Mouse (Mus musculus): ENCODE results near the gene Eml1. TPM values are rescaled to one million over a fixed set of nuclear protein-coding genes. Genes with fewer than 3 reads are reported as not detected.

The Eml1 gene
- polyA plus RNA-seq, 1 experiment from 2014 or later, result 56.5 TPM

DNA sequence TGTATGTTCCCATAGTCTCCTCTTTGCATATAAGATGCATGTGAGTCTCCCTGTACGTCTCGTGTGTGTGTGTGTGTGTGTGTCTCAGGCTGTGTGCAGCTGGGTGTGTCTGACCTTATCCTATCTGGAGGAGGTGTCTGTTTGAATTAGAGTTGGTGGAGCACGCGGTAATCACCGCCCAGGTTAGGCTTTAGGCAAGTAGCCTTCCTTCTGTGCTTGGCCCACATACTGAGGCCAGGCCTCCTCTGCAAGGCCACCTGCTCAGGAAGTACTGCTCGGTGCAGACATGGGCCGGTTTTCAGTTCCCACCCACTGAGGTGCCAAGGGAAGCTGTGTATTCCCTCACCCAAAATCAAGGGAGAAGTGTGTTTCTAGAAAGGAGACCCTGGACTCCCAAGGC lies 4.9 kb upstream of the Eml1 start:
- Histone ChIP-seq H3K9ac (ENCODE audit: low read depth, low read length) (no peak overlapping the region), H3K4me3 (ENCODE audit: low read length) (no peak overlapping the region), H3K36me3 (ENCODE audit: control insufficient read depth, insufficient read depth, low read length) (no peaks in the 10 kb centered on the region), H3K4me2 (replicated peaks; ENCODE audit: low read depth, low read length) (no peak overlapping the region), H3K9me3 (ENCODE audit: control insufficient read depth, low read length) (no peaks in the 10 kb centered on the region), H3K4me1 (ENCODE audit: control insufficient read depth, insufficient read depth, low read length) (peaks cover 15% of the 10 kb centered on the region; the same call in 1 of the 2 replicates), H3K27ac (ENCODE audit: low read depth, low read length) (no peak overlapping the region), H3K27me3 (ENCODE audit: control insufficient read depth, insufficient read depth, low read length) (no peaks in the 10 kb centered on the region)
- ATAC-seq (ENCODE audit: low FRiP score, low TSS enrichment), result no peak
- WGBS, result 47% methylated on average over 7 of the region's 7 CpGs

DNA sequence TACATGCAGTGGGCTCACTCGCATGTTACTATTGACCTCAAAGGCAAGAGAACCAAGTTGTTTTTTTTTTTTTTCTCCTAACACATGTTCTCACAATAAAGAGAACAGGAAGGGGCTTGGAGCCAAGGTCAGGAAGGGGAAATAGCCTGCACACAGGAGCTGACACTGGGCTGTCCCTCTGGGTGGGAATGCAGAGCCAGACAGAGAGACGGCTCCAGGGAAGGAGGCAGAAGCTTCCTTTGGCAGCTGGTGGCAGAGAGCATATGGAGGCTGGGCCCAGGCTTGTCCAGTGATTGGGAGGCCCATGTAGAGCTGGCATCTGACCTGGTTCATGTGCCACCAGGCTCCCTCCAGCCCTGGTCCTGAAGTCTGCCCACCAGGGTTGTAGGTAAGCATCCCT lies 2.8 kb upstream of the Eml1 start:
- no peaks in the 10 kb centered on the region for H3K27me3 ChIP-seq (ENCODE audit: control insufficient read depth, insufficient read depth, low read length)
- no peak for ATAC-seq (ENCODE audit: low FRiP score, low TSS enrichment)
- peaks cover 22% of the 10 kb centered on the region for H3K4me1 ChIP-seq (ENCODE audit: control insufficient read depth, insufficient read depth, low read length)

DNA sequence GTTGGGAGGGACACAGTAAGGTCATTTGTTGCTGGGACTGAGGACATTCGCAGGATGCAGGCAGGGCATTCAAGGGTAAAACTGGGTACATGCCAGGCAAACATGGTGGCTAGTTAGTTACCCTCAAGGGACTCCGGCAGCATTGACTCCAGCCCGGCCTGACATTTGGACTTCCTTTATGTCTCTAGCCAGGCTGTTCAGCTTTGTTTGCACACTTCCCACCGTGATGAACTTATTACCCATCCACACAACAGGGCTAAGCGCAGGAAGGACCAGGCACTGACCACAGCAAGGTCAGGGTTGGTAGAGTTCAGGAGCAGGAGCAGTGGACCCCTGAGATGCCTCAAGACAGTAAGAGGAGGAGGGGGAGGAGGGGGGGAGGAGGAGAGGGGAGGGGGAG lies 1.8 kb upstream of the Eml1 start:
- no peaks in the 10 kb centered on the region for H3K9me3 ChIP-seq (ENCODE audit: control insufficient read depth, low read length)
- no peaks in the 10 kb centered on the region for H3K27me3 ChIP-seq (ENCODE audit: control insufficient read depth, insufficient read depth, low read length)
- 0 out of 2 replicates have a peak overlapping the region, but pooled peaks have one; percentile 1 for H3K27ac ChIP-seq (ENCODE audit: low read depth, low read length)
- H3K36me3 ChIP-seq (ENCODE audit: control insufficient read depth, insufficient read depth, low read length), result no peaks in the 10 kb centered on the region
- WGBS, result 53% methylated on average over 5 of the region's 5 CpGs
- ATAC-seq (ENCODE audit: low FRiP score, low TSS enrichment), result no peak
- no peak overlapping the region for H3K4me2 ChIP-seq (replicated peaks; ENCODE audit: low read depth, low read length)
- H3K9ac ChIP-seq (ENCODE audit: low read depth, low read length), result no peak overlapping the region
- H3K4me1 ChIP-seq (ENCODE audit: control insufficient read depth, insufficient read depth, low read length), result peaks cover 23% of the 10 kb centered on the region
- H3K4me3 ChIP-seq (ENCODE audit: low read length), result no peak overlapping the region

More for the DNA sequence above, 2.8 kb upstream of the Eml1 start:
- H3K4me2 ChIP-seq (replicated peaks; ENCODE audit: low read depth, low read length), result no peak overlapping the region
- no peak overlapping the region for H3K9ac ChIP-seq (ENCODE audit: low read depth, low read length)
- no peaks in the 10 kb centered on the region for H3K36me3 ChIP-seq (ENCODE audit: control insufficient read depth, insufficient read depth, low read length)
- H3K9me3 ChIP-seq (ENCODE audit: control insufficient read depth, low read length), result no peaks in the 10 kb centered on the region
- no peak overlapping the region for H3K4me3 ChIP-seq (ENCODE audit: low read length)
- no peak overlapping the region for H3K27ac ChIP-seq (ENCODE audit: low read depth, low read length)
- 77% methylated on average over 2 of the region's 2 CpGs for WGBS

DNA sequence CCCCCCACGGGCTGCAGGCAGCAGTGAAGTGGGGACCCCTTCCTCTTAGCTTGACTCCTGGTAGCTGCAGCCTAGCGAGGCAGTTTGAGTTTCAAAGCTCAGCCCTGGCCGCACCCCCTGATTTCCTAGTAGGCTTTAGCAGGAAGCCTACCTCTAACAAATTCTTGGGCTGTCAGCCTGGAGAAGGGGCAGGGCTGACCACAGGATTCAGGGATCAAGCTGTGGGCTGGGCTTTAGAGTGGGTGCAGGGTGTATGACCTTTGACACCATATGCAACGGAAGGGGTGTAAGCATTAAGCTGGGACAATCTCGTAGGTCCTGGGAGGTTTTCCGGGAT lies 640 bp downstream of the Eml1 start:
- Histone ChIP-seq H3K36me3 (ENCODE audit: control insufficient read depth, insufficient read depth, low read length) (no peaks in the 10 kb centered on the region), H3K9ac (ENCODE audit: low read depth, low read length) (0 out of 2 replicates have a peak overlapping the region, but pooled peaks have one; percentile 19), H3K4me3 (ENCODE audit: low read length) (no peak overlapping the region), H3K27ac (ENCODE audit: low read depth, low read length) (peak overlapping the region; percentile 30; the same call in 1 of the 2 replicates), H3K9me3 (ENCODE audit: control insufficient read depth, low read length) (no peaks in the 10 kb centered on the region), H3K4me1 (ENCODE audit: control insufficient read depth, insufficient read depth, low read length) (peaks cover 32% of the 10 kb centered on the region), H3K4me2 (replicated peaks; ENCODE audit: low read depth, low read length) (no peak overlapping the region), H3K27me3 (ENCODE audit: control insufficient read depth, insufficient read depth, low read length) (no peaks in the 10 kb centered on the region)
- WGBS, result 45% methylated on average over 6 of the region's 6 CpGs
- ATAC-seq (ENCODE audit: low FRiP score, low TSS enrichment), result no peak

DNA sequence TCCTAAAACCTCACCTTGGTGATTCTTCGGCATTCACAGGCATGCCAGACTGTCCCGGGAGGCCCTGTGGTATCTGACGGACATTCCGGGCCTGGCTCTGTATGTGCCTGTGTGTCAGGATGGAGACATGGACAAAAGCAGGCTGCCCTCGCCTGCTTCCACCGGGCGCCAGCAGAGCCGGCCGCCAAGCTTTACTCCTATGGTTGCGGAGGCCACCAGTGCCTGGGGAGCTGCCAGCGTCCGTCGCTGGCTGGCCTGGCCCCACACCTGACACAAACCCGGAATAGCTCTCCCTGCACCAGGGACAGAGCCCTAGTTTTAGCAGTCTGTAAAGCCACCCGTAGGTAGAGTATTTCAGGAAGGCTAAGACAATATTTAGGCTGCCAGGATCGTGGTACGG lies 1.5 kb downstream of the Eml1 start:
- 87% methylated on average over 17 of the region's 17 CpGs for WGBS
- Histone ChIP-seq H3K9ac (ENCODE audit: low read depth, low read length) (no peak overlapping the region), H3K4me3 (ENCODE audit: low read length) (no peak overlapping the region), H3K4me2 (replicated peaks; ENCODE audit: low read depth, low read length) (no peak overlapping the region), H3K4me1 (ENCODE audit: control insufficient read depth, insufficient read depth, low read length) (peaks cover 32% of the 10 kb centered on the region), H3K36me3 (ENCODE audit: control insufficient read depth, insufficient read depth, low read length) (no peaks in the 10 kb centered on the region), H3K9me3 (ENCODE audit: control insufficient read depth, low read length) (no peaks in the 10 kb centered on the region), H3K27me3 (ENCODE audit: control insufficient read depth, insufficient read depth, low read length) (no peaks in the 10 kb centered on the region), H3K27ac (ENCODE audit: low read depth, low read length) (no peak overlapping the region)
- no peak for ATAC-seq (ENCODE audit: low FRiP score, low TSS enrichment)

DNA sequence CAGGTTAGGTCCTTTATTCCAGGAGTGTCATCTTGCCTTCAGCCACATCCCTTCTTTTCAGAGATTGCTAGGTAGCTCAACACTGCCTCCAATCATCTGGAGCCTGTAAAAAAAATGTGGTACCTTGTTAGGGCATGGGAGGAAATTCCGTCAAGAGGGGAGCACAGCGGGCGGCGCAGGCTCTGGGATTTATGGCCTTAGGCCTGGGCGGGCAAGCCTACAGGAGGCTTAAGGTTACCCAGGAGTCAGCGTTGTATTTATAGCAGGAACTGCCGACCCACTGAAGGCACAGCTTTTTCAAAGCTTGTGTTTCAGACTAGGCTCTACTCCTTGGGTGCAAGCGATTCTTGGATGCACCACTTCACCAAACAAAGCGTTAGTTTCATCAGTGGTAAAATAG lies 2.9 kb downstream of the Eml1 start:
- peak overlapping the region; percentile 14; the same call in 1 of the 2 replicates for H3K27ac ChIP-seq (ENCODE audit: low read depth, low read length)
- no peaks in the 10 kb centered on the region for H3K27me3 ChIP-seq (ENCODE audit: control insufficient read depth, insufficient read depth, low read length)
- H3K4me1 ChIP-seq (ENCODE audit: control insufficient read depth, insufficient read depth, low read length), result peaks cover 32% of the 10 kb centered on the region
- H3K9ac ChIP-seq (ENCODE audit: low read depth, low read length), result no peak overlapping the region
- H3K9me3 ChIP-seq (ENCODE audit: control insufficient read depth, low read length), result no peaks in the 10 kb centered on the region
- 16% methylated on average over 9 of the region's 9 CpGs for WGBS
- no peak overlapping the region for H3K4me2 ChIP-seq (replicated peaks; ENCODE audit: low read depth, low read length)
- no peaks in the 10 kb centered on the region for H3K36me3 ChIP-seq (ENCODE audit: control insufficient read depth, insufficient read depth, low read length)
- ATAC-seq (ENCODE audit: low FRiP score, low TSS enrichment), result no peak; the same call in 1 of the 2 replicates
- H3K4me3 ChIP-seq (ENCODE audit: low read length), result no peak overlapping the region

DNA sequence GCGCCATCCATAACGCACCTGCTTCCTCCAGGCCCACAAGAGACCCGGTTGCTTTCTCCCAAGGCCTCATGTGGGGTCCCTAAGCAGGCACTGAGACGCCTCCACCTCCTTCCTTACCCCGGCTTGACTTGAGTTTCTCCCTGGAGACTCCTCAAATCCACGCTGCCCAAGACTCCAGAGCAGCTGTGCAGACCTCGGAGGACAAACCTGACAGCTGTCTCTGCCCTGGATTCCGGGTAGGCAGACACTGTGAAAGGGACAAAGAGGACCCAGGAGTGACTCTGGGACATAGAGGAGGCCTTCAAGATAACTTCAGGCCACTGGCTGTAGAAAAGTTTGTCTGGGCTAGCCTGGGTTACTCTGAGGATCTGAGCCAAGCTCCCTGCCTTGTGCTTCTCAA lies 3.9 kb downstream of the Eml1 start:
- no peak overlapping the region for H3K27ac ChIP-seq (ENCODE audit: low read depth, low read length)
- no peaks in the 10 kb centered on the region for H3K36me3 ChIP-seq (ENCODE audit: control insufficient read depth, insufficient read depth, low read length)
- 70% methylated on average over 8 of the region's 8 CpGs for WGBS
- H3K9ac ChIP-seq (ENCODE audit: low read depth, low read length), result no peak overlapping the region
- peaks cover 28% of the 10 kb centered on the region for H3K4me1 ChIP-seq (ENCODE audit: control insufficient read depth, insufficient read depth, low read length)
- no peak overlapping the region for H3K4me3 ChIP-seq (ENCODE audit: low read length)
- ATAC-seq (ENCODE audit: low FRiP score, low TSS enrichment), result no peak
- H3K4me2 ChIP-seq (replicated peaks; ENCODE audit: low read depth, low read length), result no peak overlapping the region
- H3K27me3 ChIP-seq (ENCODE audit: control insufficient read depth, insufficient read depth, low read length), result no peaks in the 10 kb centered on the region
- no peaks in the 10 kb centered on the region for H3K9me3 ChIP-seq (ENCODE audit: control insufficient read depth, low read length)

DNA sequence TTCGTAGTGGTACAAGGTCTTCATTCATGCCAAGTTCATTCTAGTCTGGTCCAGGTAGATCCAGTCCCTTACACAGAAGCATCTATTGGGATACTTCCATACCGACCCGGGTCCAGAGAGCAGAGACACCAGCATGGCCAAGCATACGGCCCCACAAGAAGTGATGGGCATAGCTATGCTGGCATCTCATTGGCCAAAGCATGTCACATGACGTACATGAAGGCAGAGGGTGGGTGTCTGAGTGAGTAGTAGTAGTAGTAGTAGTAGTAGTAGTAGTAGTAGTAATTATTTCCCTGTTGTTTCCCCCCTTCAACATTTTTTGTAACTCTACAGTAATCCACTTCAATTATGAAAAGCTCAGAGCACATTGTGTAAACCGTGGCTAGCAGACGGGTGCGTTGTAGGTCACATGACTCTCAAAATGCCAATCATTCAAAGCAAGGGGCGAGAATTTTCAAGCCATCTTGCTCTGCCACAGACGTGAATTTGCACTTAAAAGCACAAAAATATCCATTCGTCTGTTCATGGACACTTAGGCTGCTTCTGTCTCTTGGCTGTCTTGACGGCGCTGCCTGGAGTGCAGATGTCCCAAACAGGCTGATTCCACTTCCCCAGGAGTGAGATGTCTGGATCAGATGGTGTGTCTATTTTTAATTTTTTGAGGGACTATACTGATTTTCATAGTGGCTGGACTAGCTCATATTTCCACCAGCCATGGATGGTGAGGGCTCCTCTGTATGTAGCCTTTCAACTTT lies 7.8 kb downstream of the Eml1 start:
- WGBS, result 86% methylated on average over 13 of the region's 13 CpGs
- Histone ChIP-seq H3K4me2 (replicated peaks; ENCODE audit: low read depth, low read length) (no peak overlapping the region), H3K36me3 (ENCODE audit: control insufficient read depth, insufficient read depth, low read length) (no peaks in the 10 kb centered on the region), H3K4me1 (ENCODE audit: control insufficient read depth, insufficient read depth, low read length) (peaks cover 15% of the 10 kb centered on the region), H3K27me3 (ENCODE audit: control insufficient read depth, insufficient read depth, low read length) (no peaks in the 10 kb centered on the region), H3K9ac (ENCODE audit: low read depth, low read length) (no peak overlapping the region), H3K4me3 (ENCODE audit: low read length) (no peak overlapping the region), H3K27ac (ENCODE audit: low read depth, low read length) (no peak overlapping the region), H3K9me3 (ENCODE audit: control insufficient read depth, low read length) (no peaks in the 10 kb centered on the region)
- ATAC-seq (ENCODE audit: low FRiP score, low TSS enrichment), result no peak

DNA sequence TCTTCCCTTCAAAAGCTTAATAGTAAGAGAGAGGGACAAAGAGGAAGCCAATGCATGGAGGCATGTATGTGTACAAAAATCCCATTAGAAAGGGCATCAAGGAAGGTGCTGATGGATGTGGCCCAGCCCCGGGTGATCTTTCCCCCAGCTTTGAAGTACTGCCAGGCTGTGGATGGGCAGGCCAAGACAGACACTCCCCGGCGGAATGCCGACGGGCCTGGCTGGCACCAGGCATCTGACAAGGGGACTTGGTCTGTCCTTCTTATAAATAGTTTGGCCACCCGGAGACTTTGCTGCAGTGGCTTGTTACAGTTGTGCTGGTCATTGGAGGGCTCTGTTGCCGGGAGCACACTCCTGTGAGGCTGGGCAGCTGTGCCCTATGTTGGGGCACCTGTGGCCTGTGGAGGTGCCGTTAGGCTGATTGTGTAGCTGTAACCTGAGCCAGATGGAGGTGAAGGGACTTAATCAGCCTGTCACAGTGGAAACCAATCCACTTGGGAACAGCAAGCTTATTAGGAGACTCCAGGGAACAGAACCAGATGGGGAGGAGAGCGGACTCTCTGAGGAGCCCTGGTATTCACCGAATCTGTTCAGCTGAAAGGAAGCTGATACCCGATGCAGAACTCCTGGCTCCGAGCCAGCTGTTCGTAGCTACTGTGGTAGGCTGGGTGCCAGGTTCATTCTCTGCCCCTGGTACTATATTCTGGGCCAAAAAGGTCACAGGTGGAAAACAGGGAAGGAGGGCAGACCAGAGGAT lies 15.9 kb downstream of the Eml1 start:
- H3K9ac ChIP-seq (ENCODE audit: low read depth, low read length), result no peak overlapping the region
- no peak overlapping the region for H3K4me2 ChIP-seq (replicated peaks; ENCODE audit: low read depth, low read length)
- ATAC-seq (ENCODE audit: low FRiP score, low TSS enrichment), result peak; percentile 54
- no peak overlapping the region for H3K4me3 ChIP-seq (ENCODE audit: low read length)
- no peaks in the 10 kb centered on the region for H3K9me3 ChIP-seq (ENCODE audit: control insufficient read depth, low read length)
- 0 out of 2 replicates have a peak, but pooled peaks cover 5% of the 10 kb centered on the region for H3K4me1 ChIP-seq (ENCODE audit: control insufficient read depth, insufficient read depth, low read length)
- WGBS, result 51% methylated on average over 13 of the region's 13 CpGs
- H3K36me3 ChIP-seq (ENCODE audit: control insufficient read depth, insufficient read depth, low read length), result no peaks in the 10 kb centered on the region
- H3K27ac ChIP-seq (ENCODE audit: low read depth, low read length), result no peak overlapping the region
- no peaks in the 10 kb centered on the region for H3K27me3 ChIP-seq (ENCODE audit: control insufficient read depth, insufficient read depth, low read length)
